Mouse (Mus musculus): ENCODE measurements at regions not wholly inside any gene's neighbourhood (a gene's known extent, or its start where the extent isn't known, plus 50 kb on each side); places are given as distances from the start of the nearest gene placed in this dataset.

GRCm38 (mm10) chr2:169300411-169300810 is 287.1 kb downstream of the Gm11011 start:
- no peak for TF ChIP-seq POLR2A (IDR thresholded peaks at IDR 0.05; ENCODE audit: insufficient read length, low read depth)
- TF ChIP-seq MYOG (IDR thresholded peaks at IDR 0.05; ENCODE audit: control insufficient read depth in 1 of 3, insufficient read depth in 1 of 3, insufficient read length in 2 of 3, low read depth in 2 of 3) = no peak
- TF ChIP-seq USF1 (IDR thresholded peaks at IDR 0.05; ENCODE audit: low read depth) = no peak
- TF ChIP-seq TCF3 (IDR thresholded peaks at IDR 0.05; ENCODE audit: insufficient read length, low read depth) = no peak
- TF ChIP-seq CEBPB (IDR thresholded peaks at IDR 0.05; ENCODE audit: insufficient read depth, poor library complexity, severe bottlenecking) = no peak
- TF ChIP-seq MAX (IDR thresholded peaks at IDR 0.05; ENCODE audit: low read depth) = no peak
- no peak for TF ChIP-seq SRF (IDR thresholded peaks at IDR 0.05; ENCODE audit: control insufficient read depth, insufficient read length, low read depth)
- TF ChIP-seq MYOD1 (IDR thresholded peaks at IDR 0.05; ENCODE audit: control insufficient read depth in 1 of 3, insufficient read length in 2 of 3, low read depth in 2 of 3) = no peak
- no peak for TF ChIP-seq TCF12 (IDR thresholded peaks at IDR 0.05; ENCODE audit: insufficient read depth, poor library complexity, severe bottlenecking)

Measured in myocyte (in vitro differentiated cells).